Mouse (Mus musculus): ENCODE data around the gene 3110018I06Rik. TPM values are rescaled to one million over a fixed set of nuclear protein-coding genes. Genes with fewer than 3 reads are reported as not detected.

The 3110018I06Rik gene
- not detected for polyA plus RNA-seq (2014; fragmentation: Illumina TruSeq; extraction: RNeasy Lipid Tissue Mini Kit (QIAGEN cat#74804); ENCODE audit: low read depth, low replicate concordance)

DNA sequence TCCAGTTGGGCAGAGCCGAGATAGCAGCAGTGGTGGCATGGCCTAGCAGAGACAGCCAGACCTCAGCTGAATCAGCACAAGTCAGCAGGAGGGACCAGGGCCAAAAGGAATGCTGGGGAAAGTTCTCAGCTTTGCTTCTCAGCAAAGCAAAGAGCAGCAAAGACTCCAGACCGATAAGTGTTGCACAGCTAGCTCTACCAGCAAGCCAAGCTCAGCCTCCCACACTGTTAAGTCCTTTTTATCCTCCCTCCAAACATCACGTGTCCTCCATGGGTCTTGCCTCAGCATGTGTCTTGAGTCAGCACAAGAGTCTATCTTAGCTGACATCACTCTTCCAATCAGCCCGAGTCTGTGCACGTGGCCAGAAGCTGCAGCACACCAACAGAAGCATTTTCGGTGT lies at the start of gene 3110018I06Rik:
Gene 3110018I06Rik, plus strand, starts transcription at position 262 of the 400 bp plus-strand sequence.

All from testis, adult 10 weeks (tissue).